Mouse (Mus musculus) c-Kit-negative CD71-positive TER-119-positive erythroid progenitor cells, embryonic 14.5 days (primary cell): ENCODE data around the gene Zfp341.

Experiments
- DNase-seq: peaks from one replicate; pipeline ENCODE4 v3.0.0-alpha.2; 2013; ENCODE audit warnings: low read depth, low spot score

Zfp341 gene

GRCm38 (mm10) chr2:154613118-154614115, at the start of gene Zfp341, which contains the start of gene 4930519P11Rik:
Gene Zfp341, plus strand, starts transcription at chr2:154613297.
Gene 4930519P11Rik, minus strand, starts transcription at chr2:154613437.
- peak; percentile 67 for DNase-seq

- DNase-seq: no peak
Measured at GRCm38 (mm10) chr2:154563612-154564170, 49.4 kb upstream of the Zfp341 start.

GRCm38 (mm10) chr2:154565562-154565961, 47.5 kb upstream of the Zfp341 start:
- no peak for DNase-seq

- no peak for DNase-seq
Measured at GRCm38 (mm10) chr2:154566641-154567040, 46.5 kb upstream of the Zfp341 start.

- no peak for DNase-seq
Measured at GRCm38 (mm10) chr2:154567766-154568165, 45.3 kb upstream of the Zfp341 start.

GRCm38 (mm10) chr2:154568329-154569070, 44.6 kb upstream of the Zfp341 start:
- peak; percentile 13 for DNase-seq

- DNase-seq: peak; percentile 62
Measured at GRCm38 (mm10) chr2:154569071-154569748, 43.9 kb upstream of the Zfp341 start.

- DNase-seq: peak; percentile 89
Measured at GRCm38 (mm10) chr2:154569836-154570286, 43.2 kb upstream of the Zfp341 start, which contains the start of gene E2f1. Gene E2f1, minus strand, starts transcription at chr2:154569892.

- no peak for DNase-seq
Measured at GRCm38 (mm10) chr2:154570666-154571065, 42.4 kb upstream of the Zfp341 start.

- no peak for DNase-seq
Measured at GRCm38 (mm10) chr2:154571266-154571665, 41.8 kb upstream of the Zfp341 start.

- no peak for DNase-seq
Measured at GRCm38 (mm10) chr2:154571976-154572375, 41.1 kb upstream of the Zfp341 start.

GRCm38 (mm10) chr2:154572996-154573395, 40.1 kb upstream of the Zfp341 start:
- no peak for DNase-seq

GRCm38 (mm10) chr2:154574271-154574670, 38.8 kb upstream of the Zfp341 start:
- DNase-seq: no peak

- no peak for DNase-seq
Measured at GRCm38 (mm10) chr2:154576876-154577743, 36.0 kb upstream of the Zfp341 start.

GRCm38 (mm10) chr2:154577744-154578067, 35.4 kb upstream of the Zfp341 start:
- no peak for DNase-seq

GRCm38 (mm10) chr2:154580586-154580985, 32.5 kb upstream of the Zfp341 start:
- no peak for DNase-seq

- no peak for DNase-seq
Measured at GRCm38 (mm10) chr2:154581421-154581820, 31.7 kb upstream of the Zfp341 start.

- DNase-seq: no peak
Measured at GRCm38 (mm10) chr2:154583906-154584872, 28.9 kb upstream of the Zfp341 start.

- DNase-seq: no peak
Measured at GRCm38 (mm10) chr2:154584931-154585601, 28.0 kb upstream of the Zfp341 start.
